Mouse (Mus musculus) cortical plate, adult 2 months (tissue): ENCODE data around the gene Zfp341. TPM values are rescaled to one million over a fixed set of nuclear protein-coding genes. Genes with fewer than 3 reads are reported as not detected.

Experiments
- H3K27ac ChIP-seq: fragments of 200-500 bp; 2 replicates; pipeline ENCODE4 v1.5.1; 2012; ENCODE audit warnings: low read length, control low read depth, inconsistent platforms; ENCODE audit not compliant: insufficient read depth
- H3K4me1 ChIP-seq: fragments of 200-500 bp; 2 replicates; pipeline ENCODE4 v1.6.1; 2011; ENCODE audit warnings: low read length; ENCODE audit not compliant: control insufficient read depth, insufficient read depth
- H3K4me3 ChIP-seq: fragments of 200-500 bp; 2 replicates; pipeline ENCODE4 v1.5.1; 2011; ENCODE audit warnings: mild to moderate bottlenecking, low read length, control low read depth; ENCODE audit not compliant: insufficient read depth
- CTCF ChIP-seq: fragments of 200-500 bp; IDR thresholded peaks from 2 replicates; pipeline ENCODE4 v1.5.1; 2011; ENCODE audit warnings: mild to moderate bottlenecking, control low read depth, low read length; ENCODE audit not compliant: insufficient read depth; ENCODE audit errors: extremely low read depth
- POLR2A ChIP-seq: fragments of 200-500 bp; IDR thresholded peaks from 2 replicates; pipeline ENCODE4 v1.6.1; 2011; ENCODE audit warnings: mild to moderate bottlenecking, low read length, control low read depth; ENCODE audit not compliant: insufficient read depth; ENCODE audit errors: extremely low read depth
- polyA plus RNA-seq: library from polyadenylated mRNA; depleted of rRNA; stranded (reverse); fragments of >200 nt; gene quantifications from 2 replicates; pipeline ENCODE4 v1.2.3, GENCODE M21; 2012

The Zfp341 gene
- polyA plus RNA-seq, 1 experiment, result 11.4 TPM

DNA sequence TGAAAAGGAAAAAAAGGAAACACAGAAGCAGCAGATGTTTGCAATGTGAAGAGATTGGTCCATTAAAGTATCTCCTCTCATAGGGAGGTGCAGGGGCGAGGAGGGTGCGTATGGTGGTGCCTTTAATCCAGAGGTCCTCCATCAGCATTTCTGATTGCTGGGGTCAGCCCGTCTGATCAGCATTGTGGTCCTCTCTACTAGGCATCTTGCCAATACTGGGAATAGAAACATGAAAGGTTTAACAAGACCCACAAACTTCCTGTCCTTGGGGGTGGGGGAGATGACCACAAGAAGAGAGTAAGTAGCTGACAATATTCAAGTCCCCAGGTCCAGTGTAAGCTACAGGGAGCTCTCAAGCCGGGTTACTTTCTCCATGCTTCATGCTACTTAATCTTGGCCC lies 42.4 kb upstream of the Zfp341 start:
- no peak overlapping the region for H3K27ac ChIP-seq

DNA sequence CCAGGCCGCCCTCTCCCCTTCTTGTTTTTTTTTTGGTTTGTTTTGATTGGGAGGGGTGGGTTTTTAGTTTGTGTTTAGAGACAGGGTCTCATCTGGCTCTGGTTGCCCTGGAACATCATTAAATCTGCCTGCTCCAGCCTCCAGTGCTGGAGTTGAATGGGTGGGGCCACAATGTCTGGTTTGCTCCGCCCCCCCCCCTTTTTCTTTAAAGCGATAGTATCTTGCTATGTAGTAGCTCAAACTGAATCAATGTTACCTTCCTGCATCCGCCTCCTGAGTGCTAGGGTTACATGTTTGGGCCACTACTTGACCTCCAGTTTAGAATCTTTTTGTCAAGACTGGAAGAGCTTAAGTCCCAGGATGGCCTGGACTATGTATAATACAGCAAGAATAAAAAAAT lies 41.8 kb upstream of the Zfp341 start:
- Histone ChIP-seq H3K4me3 (no peak overlapping the region), H3K4me1 (peaks cover 2% of the 10 kb centered on the region; the same call in 1 of the 2 replicates), H3K27ac (no peak overlapping the region)
- TF ChIP-seq POLR2A (no peak), CTCF (no peak)

More for the DNA sequence above, 42.4 kb upstream of the Zfp341 start:
- Histone ChIP-seq H3K4me3 (no peak overlapping the region; the same call in 1 of the 2 replicates), H3K4me1 (peaks cover 2% of the 10 kb centered on the region; the same call in 1 of the 2 replicates)
- TF ChIP-seq CTCF, result no peak

DNA sequence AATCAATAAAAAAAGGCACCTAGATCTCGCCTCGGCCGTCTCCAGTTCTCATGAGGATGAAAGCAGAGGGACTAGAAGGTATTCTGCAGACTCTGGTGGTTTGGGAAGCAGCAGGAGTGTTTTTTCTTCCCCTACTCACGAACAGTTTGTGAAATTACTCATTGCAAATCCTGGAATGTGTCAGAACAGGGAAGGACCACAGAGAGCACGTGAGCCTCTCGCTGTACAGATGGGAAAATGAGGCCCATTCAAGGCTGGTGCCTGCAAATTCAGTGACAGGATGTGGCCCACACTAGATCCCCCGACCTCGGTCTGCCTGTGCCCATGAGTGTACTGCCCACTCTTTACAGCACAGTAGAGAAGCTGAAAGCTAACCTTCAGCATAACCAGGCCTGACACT lies 41.1 kb upstream of the Zfp341 start:
- Histone ChIP-seq H3K4me1 (peaks cover 2% of the 10 kb centered on the region; the same call in 1 of the 2 replicates), H3K27ac (no peak overlapping the region), H3K4me3 (no peak overlapping the region)
- TF ChIP-seq POLR2A, result no peak
- TF ChIP-seq CTCF, result no peak

DNA sequence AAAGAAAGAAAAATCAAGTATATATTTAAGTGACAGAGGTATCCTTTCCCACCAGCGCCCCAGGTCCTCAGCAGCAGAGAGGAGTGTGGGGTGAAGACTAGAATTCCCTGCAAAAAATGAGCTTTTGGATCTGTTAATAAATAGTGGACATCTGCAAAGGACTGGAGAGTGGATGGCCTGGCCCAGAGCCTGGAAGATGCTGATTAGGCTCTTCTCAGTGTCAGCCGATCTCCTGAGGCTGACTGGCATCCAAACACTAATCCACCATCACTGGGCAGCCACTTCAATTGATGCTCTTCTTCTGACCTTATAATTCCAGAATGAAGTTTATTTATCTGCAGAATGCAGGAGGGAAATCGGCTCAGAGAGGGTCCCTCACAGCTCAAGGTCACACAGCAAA lies 40.1 kb upstream of the Zfp341 start:
- H3K27ac ChIP-seq, result no peak overlapping the region
- TF ChIP-seq CTCF, result no peak
- TF ChIP-seq POLR2A, result no peak
- no peak overlapping the region for H3K4me3 ChIP-seq
- peaks cover 2% of the 10 kb centered on the region; the same call in 1 of the 2 replicates for H3K4me1 ChIP-seq

DNA sequence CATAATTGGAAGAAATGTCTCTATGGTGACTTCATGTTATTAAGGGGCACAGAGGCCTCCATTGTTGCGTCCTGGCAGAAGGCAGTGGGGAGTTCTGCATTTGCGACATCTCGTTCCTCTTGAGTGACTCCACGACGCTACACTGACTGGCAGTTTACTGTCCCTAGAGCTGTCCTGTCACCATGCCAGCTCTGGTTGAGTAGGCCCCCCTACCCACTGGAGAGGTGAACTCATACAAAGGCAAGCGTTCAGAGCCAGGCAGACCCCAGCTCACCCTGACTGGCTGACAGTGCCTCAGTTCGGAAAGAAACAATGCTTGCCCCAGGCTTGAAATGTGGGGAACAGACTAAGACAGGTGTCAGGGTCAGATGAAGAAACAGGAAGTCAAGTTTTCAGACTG lies 38.8 kb upstream of the Zfp341 start:
- TF ChIP-seq CTCF, result no peak
- no peak for TF ChIP-seq POLR2A
- Histone ChIP-seq H3K4me3 (no peak overlapping the region), H3K27ac (no peak overlapping the region), H3K4me1 (peaks cover 2% of the 10 kb centered on the region; the same call in 1 of the 2 replicates)

DNA sequence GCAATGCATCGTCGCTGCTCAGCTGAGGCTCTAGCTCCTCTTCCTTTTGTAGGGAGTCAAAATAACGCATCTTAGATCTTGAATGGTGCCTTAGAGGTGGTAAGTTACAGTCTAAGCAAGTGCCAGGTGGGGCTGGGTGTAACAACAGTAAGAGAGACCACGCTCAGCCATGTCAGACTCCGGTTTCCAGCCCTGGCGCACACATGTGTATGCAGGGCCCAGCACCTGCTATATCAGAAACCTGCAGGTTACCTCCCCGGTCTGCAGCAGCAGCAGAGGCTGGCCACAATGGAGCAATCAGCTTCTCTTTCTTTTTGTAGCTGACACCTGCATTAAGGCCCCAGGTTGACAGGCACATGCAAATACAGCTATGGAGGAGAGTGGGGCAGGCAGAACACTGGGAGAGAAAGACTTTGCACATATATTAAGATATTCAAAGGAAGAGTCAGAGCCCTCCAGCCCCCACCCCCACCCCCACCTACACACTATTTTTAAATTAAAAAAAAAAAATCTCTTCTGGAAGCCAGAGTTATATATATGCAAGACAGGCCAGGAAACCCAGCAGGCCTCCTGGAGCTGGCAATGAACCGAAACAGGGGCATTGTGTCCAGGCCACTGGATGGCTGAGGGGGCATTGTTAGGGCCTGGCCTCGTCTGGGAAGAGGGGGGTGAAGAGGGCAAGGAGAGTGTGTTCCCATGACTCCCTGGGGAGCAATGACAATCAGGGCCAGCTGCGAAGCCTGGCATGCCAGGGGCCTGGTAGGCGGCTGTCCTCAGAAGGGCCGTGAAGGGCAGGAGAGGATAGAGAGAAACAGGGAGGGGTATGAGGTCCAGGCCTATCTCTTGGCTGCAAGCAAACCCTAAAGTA lies 36.0 kb upstream of the Zfp341 start:
- no peak overlapping the region for H3K4me3 ChIP-seq
- H3K4me1 ChIP-seq, result peaks cover 1% of the 10 kb centered on the region; the same call in 1 of the 2 replicates
- TF ChIP-seq POLR2A (no peak), CTCF (no peak)
- H3K27ac ChIP-seq, result no peak overlapping the region

DNA sequence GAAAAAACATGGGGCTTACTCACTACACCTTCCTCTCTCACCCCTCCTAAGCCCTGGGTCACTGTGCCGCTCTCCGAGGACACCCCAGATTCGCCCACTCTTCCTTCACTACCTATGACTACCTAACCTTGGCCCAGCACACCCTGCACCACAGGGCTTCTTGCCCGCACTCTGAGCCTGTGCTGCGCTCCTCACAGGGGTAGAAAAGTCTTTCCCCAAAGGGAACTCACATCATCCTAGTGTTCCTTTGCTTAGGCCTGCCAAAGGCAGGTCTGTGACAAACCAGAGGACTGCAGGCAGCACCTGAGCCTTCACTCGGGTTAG lies 35.4 kb upstream of the Zfp341 start:
- H3K4me1 ChIP-seq, result no peaks in the 10 kb centered on the region
- H3K4me3 ChIP-seq, result no peak overlapping the region
- no peak for TF ChIP-seq POLR2A
- no peak for TF ChIP-seq CTCF
- no peak overlapping the region for H3K27ac ChIP-seq

DNA sequence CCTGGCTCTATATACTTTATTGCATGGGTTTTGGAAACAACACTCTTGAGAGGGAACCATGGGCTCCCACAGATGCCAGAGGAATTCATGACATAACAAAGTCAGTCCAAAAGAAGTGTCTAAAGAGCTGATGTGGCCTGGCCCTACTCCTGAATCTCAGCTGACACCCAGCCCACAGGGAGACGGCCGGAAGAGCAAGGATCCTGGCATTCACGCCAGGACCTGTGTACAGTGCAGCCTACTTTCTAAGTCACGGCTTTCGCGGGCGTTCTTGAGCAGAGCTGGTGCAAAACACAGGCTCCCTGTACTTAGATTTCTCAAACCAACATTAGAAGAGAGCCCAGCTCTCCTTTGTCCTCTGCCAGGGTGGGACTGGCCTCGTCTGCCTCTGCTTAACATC lies 32.5 kb upstream of the Zfp341 start:
- Histone ChIP-seq H3K27ac (no peak overlapping the region), H3K4me3 (no peak overlapping the region), H3K4me1 (peaks cover 6% of the 10 kb centered on the region)
- TF ChIP-seq POLR2A, result no peak
- TF ChIP-seq CTCF, result no peak

DNA sequence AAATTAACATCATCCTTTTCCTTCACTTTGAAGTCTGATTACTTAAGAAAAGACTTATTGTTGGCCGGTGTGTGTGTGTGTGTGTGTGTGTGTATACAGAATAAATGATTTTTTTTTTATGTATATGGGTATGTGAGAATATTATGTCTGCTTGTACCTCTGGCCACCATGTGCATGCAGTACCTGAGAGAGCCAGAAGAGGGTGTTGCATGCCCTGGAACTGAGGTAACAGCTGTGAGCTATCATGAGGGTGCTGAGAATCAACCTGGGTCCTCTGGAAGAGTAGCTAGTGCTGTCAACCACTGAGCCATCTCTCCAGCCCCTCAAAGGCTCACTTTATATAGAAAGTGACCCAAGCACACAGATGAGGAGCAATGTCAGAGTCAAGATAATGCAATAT lies 31.7 kb upstream of the Zfp341 start:
- TF ChIP-seq POLR2A, result no peak
- Histone ChIP-seq H3K4me1 (peaks cover 6% of the 10 kb centered on the region), H3K27ac (no peak overlapping the region), H3K4me3 (no peak overlapping the region)

DNA sequence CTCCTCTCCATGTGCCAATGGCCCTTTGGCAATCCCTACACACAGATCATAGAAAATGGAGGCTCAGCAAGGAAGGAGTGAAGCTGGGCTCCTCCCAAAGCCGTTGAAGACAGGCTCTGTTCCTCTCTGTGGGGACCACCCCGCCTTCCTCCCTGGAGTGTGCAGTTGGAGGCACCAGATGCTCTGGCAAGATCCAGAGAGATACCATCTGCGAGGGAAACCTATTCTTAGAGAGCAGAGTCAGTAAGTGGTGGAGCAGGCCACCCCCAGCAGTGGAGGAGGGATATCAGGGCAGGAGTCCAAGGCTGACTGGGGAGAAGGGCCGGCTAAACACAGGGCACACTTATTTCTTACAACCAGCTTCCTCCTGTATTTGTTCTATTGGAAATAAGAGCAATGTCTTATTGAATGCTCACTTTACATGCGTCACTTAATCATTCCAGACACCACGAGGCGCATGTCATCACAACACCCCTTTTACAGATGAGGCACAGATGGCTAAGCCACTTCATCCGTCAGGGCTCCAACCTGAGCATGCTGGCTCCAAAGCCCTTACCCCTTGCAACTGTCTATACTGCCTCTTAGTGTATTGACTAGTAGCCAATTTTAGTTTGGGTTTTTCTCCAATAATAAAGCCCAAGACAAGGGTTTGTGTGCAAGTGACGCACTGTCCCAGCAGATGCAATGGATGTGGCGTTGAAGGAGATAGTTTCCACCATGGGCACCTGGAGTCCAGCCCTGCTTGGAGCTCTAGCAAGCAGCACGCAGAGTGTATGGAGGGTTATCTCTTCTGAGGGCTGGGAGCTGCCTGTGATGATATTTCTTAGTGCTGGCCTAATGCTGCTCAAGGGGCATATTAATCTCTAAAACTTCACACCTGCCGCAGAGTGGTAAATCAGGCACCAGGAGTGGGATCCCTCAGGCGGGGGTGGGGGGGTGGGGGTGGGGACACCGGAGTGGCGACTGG lies 28.9 kb upstream of the Zfp341 start:
- no peak overlapping the region for H3K27ac ChIP-seq
- no peak overlapping the region for H3K4me3 ChIP-seq
- H3K4me1 ChIP-seq, result peaks cover 7% of the 10 kb centered on the region
- TF ChIP-seq POLR2A, result no peak
- no peak for TF ChIP-seq CTCF
